Mouse (Mus musculus) midbrain, embryonic 13.5 days (tissue): ENCODE data around the gene Utp15. TPM values are rescaled to one million over a fixed set of nuclear protein-coding genes. Genes with fewer than 3 reads are reported as not detected.

Experiments used
- ATAC-seq: fragments of 200-750 bp; cut with Nextera tagmentation; 2 replicates; pipeline ENCODE4 v1.8.0; 2017; ENCODE audit warnings: mild to moderate bottlenecking, moderate TSS enrichment, moderate library complexity
- H3K27ac ChIP-seq: fragments of 300-500 bp; sonication (generic); 2 replicates; pipeline ENCODE4 v1.5.1; 2015; ENCODE audit warnings: inconsistent platforms, mild to moderate bottlenecking, moderate library complexity
- H3K27me3 ChIP-seq: fragments of 300-500 bp; sonication (generic); 2 replicates; pipeline ENCODE4 v1.6.1; 2015; ENCODE audit warnings: mild to moderate bottlenecking, inconsistent platforms
- H3K36me3 ChIP-seq: fragments of 300-500 bp; sonication (generic); 2 replicates; pipeline ENCODE4 v1.6.1; 2015; ENCODE audit warnings: mild to moderate bottlenecking, inconsistent platforms
- H3K4me1 ChIP-seq: fragments of 300-500 bp; sonication (generic); replicated peaks from 2 replicates; pipeline ENCODE4 v1.6.1; 2015; ENCODE audit warnings: inconsistent platforms
- H3K4me2 ChIP-seq: fragments of 300-500 bp; sonication (generic); replicated peaks from 2 replicates; pipeline ENCODE4 v1.6.1; 2015; ENCODE audit warnings: moderate library complexity, mild to moderate bottlenecking, inconsistent platforms
- H3K4me3 ChIP-seq: fragments of 300-500 bp; sonication (generic); replicated peaks from 2 replicates; pipeline ENCODE4 v1.5.1; 2015; ENCODE audit warnings: mild to moderate bottlenecking, inconsistent platforms
- H3K9ac ChIP-seq: fragments of 300-500 bp; sonication (generic); replicated peaks from 2 replicates; pipeline ENCODE4 v1.6.1; 2015; ENCODE audit warnings: mild to moderate bottlenecking, inconsistent platforms
- H3K9me3 ChIP-seq: fragments of 300-500 bp; sonication (generic); 2 replicates; pipeline ENCODE4 v1.6.1; 2016; ENCODE audit warnings: mild to moderate bottlenecking, inconsistent platforms
- WGBS: fragments of 180-500 bp; shearing (Covaris S2); methylation state at CpG from one replicate; pipeline ENCODE4 v1.1.7; 2015; 5-methylcytosine and 5-hydroxymethylcytosine counted together
- polyA plus RNA-seq: library from polyadenylated mRNA; unstranded; fragments of >200 nt; fragmentation: Nextera tagmentation; extraction: Ambion mirVana; gene quantifications from 2 replicates; pipeline ENCODE4 v1.2.1, GENCODE M21; 2015

Gene Utp15
- 31.8 and 32.5 TPM in 2 replicates for polyA plus RNA-seq

GRCm38 (mm10) chr13:98262636-98263457 lies at the start of gene Utp15, which contains the start of gene Ankra2:
Utp15 (minus strand) TSS chr13:98263041.
Ankra2 (plus strand) TSS chr13:98263074.
- peaks cover 25% of the 10 kb centered on the region for H3K36me3 ChIP-seq
- peak within 1 kb of the TSS; percentile 88 for H3K9ac ChIP-seq
- peak; percentile 99 for ATAC-seq
- no peaks in the 10 kb centered on the region for H3K27me3 ChIP-seq
- under 1% methylated on average over 71 of the region's 71 CpGs for WGBS
- peaks cover 22% of the 10 kb centered on the region for H3K4me1 ChIP-seq
- H3K4me3 ChIP-seq: peak within 1 kb of the TSS; percentile 78
- peak within 1 kb of the TSS; percentile 77 for H3K4me2 ChIP-seq
- no peaks in the 10 kb centered on the region for H3K9me3 ChIP-seq
- peak within 1 kb of the TSS; percentile 96 for H3K27ac ChIP-seq

GRCm38 (mm10) chr13:98311597-98311996 lies 48.8 kb upstream of the Utp15 start:
- H3K27me3 ChIP-seq: no peaks in the 10 kb centered on the region
- no peak overlapping the region for H3K9ac ChIP-seq
- H3K4me1 ChIP-seq: peaks cover 26% of the 10 kb centered on the region
- no peak overlapping the region for H3K4me3 ChIP-seq
- H3K27ac ChIP-seq: no peak overlapping the region
- no peaks in the 10 kb centered on the region for H3K9me3 ChIP-seq
- 97% methylated on average over 5 of the region's 5 CpGs for WGBS
- ATAC-seq: no peak
- H3K36me3 ChIP-seq: peaks cover 55% of the 10 kb centered on the region
- H3K4me2 ChIP-seq: no peak overlapping the region

GRCm38 (mm10) chr13:98308724-98309123 lies 45.9 kb upstream of the Utp15 start:
- Histone ChIP-seq H3K9ac (no peak overlapping the region), H3K4me1 (peaks cover 11% of the 10 kb centered on the region), H3K27ac (no peak overlapping the region), H3K27me3 (no peaks in the 10 kb centered on the region), H3K4me2 (no peak overlapping the region), H3K4me3 (no peak overlapping the region), H3K9me3 (no peaks in the 10 kb centered on the region), H3K36me3 (peaks cover 57% of the 10 kb centered on the region)
- 89% methylated on average over 4 of the region's 4 CpGs for WGBS
- no peak for ATAC-seq

- no peak overlapping the region for H3K9ac ChIP-seq
- ATAC-seq: no peak
- WGBS: 86% methylated on average over 5 of the region's 5 CpGs
- H3K36me3 ChIP-seq: peaks cover 52% of the 10 kb centered on the region
- H3K27ac ChIP-seq: no peak overlapping the region
- no peaks in the 10 kb centered on the region for H3K27me3 ChIP-seq
- no peak overlapping the region for H3K4me2 ChIP-seq
- no peak overlapping the region for H3K4me3 ChIP-seq
- no peaks in the 10 kb centered on the region for H3K9me3 ChIP-seq
- H3K4me1 ChIP-seq: peaks cover 8% of the 10 kb centered on the region
Observed at GRCm38 (mm10) chr13:98308004-98308403, 45.2 kb upstream of the Utp15 start.

DNA sequence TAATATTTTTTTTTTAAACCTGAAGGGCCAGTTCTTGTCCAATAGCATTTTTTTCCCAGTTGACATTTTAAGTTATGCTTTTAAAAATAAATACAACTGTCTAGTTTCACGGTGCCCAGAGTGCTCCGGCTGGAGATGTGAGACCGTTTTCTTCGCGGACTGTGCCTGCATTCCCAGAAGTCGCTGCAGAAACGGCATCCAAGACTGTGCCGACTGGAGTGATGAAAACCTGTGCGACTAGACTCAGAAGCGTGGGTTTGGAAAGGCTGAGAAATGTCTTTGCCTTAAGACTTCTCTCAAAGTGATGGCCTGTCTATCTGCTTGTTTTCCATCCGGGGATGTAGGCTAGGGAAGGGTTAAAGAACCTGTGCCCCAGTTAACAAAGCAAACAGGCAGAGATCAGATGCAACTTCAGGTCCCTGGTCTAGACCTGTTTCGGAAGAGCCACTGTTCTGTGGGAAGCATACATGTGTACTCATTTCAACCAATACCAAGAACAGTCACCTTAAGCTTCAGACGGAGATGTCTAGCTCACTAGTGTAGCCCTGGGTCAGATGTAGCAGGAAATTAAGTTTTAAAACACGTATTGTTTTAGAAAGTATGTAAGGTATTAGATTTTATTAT lies 44.1 kb upstream of the Utp15 start:
- no peaks in the 10 kb centered on the region for H3K9me3 ChIP-seq
- no peak for ATAC-seq
- no peak overlapping the region for H3K4me3 ChIP-seq
- WGBS: 58% methylated on average over 14 of the region's 14 CpGs
- H3K36me3 ChIP-seq: peaks cover 43% of the 10 kb centered on the region
- H3K9ac ChIP-seq: no peak overlapping the region
- peaks cover 8% of the 10 kb centered on the region for H3K4me1 ChIP-seq
- no peak overlapping the region for H3K4me2 ChIP-seq
- peak overlapping the region; percentile 31; the same call in 1 of the 2 replicates for H3K27ac ChIP-seq
- H3K27me3 ChIP-seq: no peaks in the 10 kb centered on the region

- Histone ChIP-seq H3K27ac (peak overlapping the region; percentile 59), H3K27me3 (no peaks in the 10 kb centered on the region), H3K9ac (no peak overlapping the region), H3K4me1 (peaks cover 8% of the 10 kb centered on the region), H3K4me3 (no peak overlapping the region), H3K36me3 (peaks cover 37% of the 10 kb centered on the region), H3K9me3 (no peaks in the 10 kb centered on the region), H3K4me2 (no peak overlapping the region)
- WGBS: 30% methylated on average over 5 of the region's 5 CpGs
- no peak for ATAC-seq
Observed at GRCm38 (mm10) chr13:98306393-98306792, 43.6 kb upstream of the Utp15 start.

DNA sequence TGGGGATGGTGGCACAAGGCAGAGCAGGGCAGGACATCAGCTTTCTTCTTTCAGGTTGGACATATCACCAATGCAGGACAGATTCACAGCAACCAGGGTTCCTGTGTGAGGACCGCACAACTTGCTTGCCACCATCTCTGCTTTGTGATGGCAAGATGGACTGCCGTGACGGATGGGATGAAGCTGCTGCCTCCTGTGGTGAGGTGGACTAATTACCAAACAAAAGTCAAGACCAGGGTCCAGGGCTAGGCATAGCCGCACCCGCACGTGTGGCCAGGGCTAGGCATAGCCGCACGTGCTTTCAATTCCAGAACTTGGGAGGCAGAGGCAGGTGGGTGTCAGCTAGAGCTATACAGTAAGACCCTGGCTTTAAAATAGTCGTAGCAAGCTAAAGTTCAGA lies 42.4 kb upstream of the Utp15 start:
- no peaks in the 10 kb centered on the region for H3K27me3 ChIP-seq
- 88% methylated on average over 9 of the region's 9 CpGs for WGBS
- peaks cover 8% of the 10 kb centered on the region for H3K4me1 ChIP-seq
- no peak overlapping the region for H3K27ac ChIP-seq
- no peaks in the 10 kb centered on the region for H3K9me3 ChIP-seq
- H3K4me2 ChIP-seq: no peak overlapping the region
- no peak for ATAC-seq
- no peak overlapping the region for H3K9ac ChIP-seq
- H3K36me3 ChIP-seq: peaks cover 26% of the 10 kb centered on the region
- H3K4me3 ChIP-seq: no peak overlapping the region

DNA sequence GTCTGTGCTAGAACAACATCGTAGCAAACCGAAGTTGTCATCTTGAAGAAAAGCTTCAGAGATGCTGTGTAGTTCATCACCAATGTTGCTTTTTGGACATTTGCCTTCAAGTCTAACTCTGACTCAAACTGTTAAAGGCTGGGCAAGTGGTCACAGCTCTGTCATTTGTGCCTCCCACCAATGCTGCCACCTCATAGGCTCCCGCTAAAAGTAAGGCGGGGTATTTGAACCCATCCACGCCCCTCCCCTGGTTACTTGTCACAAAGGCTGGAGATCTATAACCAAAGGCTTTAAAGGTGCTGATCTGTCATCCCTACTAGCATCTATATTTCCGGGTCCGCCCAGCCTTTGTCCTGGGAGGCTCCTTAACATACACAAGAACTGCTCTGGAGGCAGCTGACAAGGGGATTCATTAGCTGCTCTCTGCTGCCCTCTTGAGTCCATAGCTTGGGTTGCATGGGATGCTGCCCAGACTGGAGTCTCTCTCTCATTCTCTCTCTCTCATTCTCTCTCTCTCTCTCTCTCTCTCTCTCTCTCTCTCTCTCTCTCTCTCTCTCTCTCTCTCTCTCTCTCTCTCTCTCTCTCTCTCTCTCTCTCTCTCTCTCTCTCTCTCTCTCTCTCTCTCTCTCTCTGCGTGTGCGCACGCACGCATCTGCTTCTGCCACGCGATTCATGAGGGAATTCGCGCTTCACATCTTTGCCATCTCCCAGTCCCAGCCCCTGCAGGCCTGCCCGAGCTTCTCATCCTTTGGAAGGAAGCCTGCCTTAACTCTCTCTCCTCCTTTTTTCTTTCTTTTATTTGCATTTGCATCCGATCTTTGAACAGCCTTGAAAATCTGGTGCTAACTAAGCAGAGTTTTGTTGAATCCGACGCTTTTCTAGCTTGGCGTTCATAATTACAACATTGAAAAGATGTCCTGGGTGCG lies 36.3 kb upstream of the Utp15 start:
- peak overlapping the region; percentile 51; the same call in 1 of the 2 replicates for H3K27ac ChIP-seq
- WGBS: 50% methylated on average over 21 of the region's 21 CpGs
- peak; percentile 84 for ATAC-seq
- no peaks in the 10 kb centered on the region for H3K4me1 ChIP-seq
- peak overlapping the region; percentile 36 for H3K4me2 ChIP-seq
- no peaks in the 10 kb centered on the region for H3K36me3 ChIP-seq
- no peak overlapping the region for H3K9ac ChIP-seq
- H3K4me3 ChIP-seq: peak overlapping the region; percentile 9; the same call in 1 of the 2 replicates
- no peaks in the 10 kb centered on the region for H3K9me3 ChIP-seq
- no peaks in the 10 kb centered on the region for H3K27me3 ChIP-seq

DNA sequence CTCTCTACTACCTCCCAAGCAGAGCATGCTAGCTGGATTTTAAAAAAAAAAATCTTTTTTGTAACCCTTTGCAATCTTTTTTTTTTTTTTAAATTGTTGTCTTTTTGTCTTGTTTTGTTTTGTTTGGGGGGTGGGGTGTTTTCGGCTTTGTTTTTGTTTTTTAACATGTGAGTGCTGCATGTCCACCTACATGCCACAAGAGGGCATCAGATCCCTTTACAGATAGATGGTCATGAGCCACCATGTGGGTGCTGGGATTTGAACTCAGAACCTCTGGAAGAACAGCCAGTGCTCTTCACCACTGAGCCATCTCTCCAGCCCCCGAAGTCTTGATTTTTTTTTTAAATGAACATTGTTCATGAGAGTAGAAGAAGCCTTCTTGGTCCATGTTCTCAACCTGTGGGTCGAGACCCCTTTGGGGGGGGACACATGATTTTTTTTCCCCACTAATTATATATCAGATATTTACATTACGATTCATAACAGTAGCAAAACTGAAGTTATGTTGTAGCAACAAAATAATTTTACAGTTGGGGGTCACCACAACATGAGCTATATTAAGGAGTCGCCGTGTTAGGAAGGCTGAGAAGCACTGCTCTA lies 35.1 kb upstream of the Utp15 start:
- ATAC-seq: no peak
- H3K27me3 ChIP-seq: no peaks in the 10 kb centered on the region
- WGBS: 93% methylated on average over 6 of the region's 6 CpGs

DNA sequence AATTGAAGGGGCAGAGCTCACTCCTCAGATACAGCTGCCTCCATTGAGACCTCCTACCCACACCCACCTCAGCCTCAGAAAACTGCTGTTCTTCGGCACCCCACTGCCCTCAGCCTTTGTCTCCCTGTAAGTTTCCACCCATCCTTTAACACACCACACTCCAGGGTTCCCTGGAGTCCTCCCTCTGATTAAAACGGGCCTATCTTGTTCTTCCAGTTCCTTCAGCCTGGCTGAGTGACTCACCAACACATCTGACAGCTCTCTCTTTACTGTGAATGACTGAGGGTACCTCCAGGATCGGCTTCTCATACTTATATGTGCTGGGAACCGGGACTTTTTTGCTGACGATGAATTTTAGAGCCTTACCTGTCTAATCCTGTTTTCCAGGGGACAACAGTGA lies 33.2 kb upstream of the Utp15 start:
- H3K9ac ChIP-seq: no peak overlapping the region
- no peaks in the 10 kb centered on the region for H3K27me3 ChIP-seq
- no peak overlapping the region for H3K4me3 ChIP-seq
- H3K9me3 ChIP-seq: no peaks in the 10 kb centered on the region
- ATAC-seq: no peak
- H3K4me1 ChIP-seq: no peaks in the 10 kb centered on the region
- H3K36me3 ChIP-seq: no peaks in the 10 kb centered on the region
- no peak overlapping the region for H3K4me2 ChIP-seq
- 51% methylated on average over 5 of the region's 5 CpGs for WGBS
- H3K27ac ChIP-seq: no peak overlapping the region

More for the DNA sequence above, 35.1 kb upstream of the Utp15 start:
- Histone ChIP-seq H3K4me3 (no peak overlapping the region), H3K36me3 (no peaks in the 10 kb centered on the region), H3K27ac (no peak overlapping the region), H3K4me1 (no peaks in the 10 kb centered on the region), H3K9me3 (no peaks in the 10 kb centered on the region), H3K9ac (no peak overlapping the region), H3K4me2 (no peak overlapping the region)

DNA sequence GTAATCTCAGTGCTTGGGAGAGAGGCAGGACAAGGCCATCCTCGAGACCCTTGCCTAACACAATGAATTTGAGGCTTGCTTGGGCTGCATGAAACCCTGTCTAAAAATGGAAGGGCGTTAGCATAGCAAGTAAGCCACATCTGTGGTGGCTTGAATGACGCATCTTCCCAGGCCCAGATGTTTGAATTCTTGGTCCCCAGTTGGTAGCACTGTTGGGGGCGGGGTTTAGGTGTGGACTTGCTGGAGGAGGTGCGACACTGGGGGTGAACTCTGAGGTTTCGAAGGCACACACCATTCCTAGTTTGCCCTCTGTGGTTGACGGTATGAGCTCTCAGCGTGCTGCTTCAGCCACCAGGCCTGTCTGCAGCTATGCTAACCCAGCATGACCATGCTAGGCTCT lies 28.9 kb upstream of the Utp15 start:
- WGBS: 85% methylated on average over 8 of the region's 8 CpGs
- Histone ChIP-seq H3K4me2 (no peak overlapping the region), H3K4me1 (no peaks in the 10 kb centered on the region), H3K9me3 (no peaks in the 10 kb centered on the region), H3K27me3 (0 out of 2 replicates have a peak, but pooled peaks cover 3% of the 10 kb centered on the region), H3K27ac (no peak overlapping the region), H3K36me3 (no peaks in the 10 kb centered on the region), H3K9ac (no peak overlapping the region), H3K4me3 (no peak overlapping the region)
- ATAC-seq: no peak
